Comparison of ENCODE assay signal across 9 mouse cellular contexts in the genomic region with DNA sequence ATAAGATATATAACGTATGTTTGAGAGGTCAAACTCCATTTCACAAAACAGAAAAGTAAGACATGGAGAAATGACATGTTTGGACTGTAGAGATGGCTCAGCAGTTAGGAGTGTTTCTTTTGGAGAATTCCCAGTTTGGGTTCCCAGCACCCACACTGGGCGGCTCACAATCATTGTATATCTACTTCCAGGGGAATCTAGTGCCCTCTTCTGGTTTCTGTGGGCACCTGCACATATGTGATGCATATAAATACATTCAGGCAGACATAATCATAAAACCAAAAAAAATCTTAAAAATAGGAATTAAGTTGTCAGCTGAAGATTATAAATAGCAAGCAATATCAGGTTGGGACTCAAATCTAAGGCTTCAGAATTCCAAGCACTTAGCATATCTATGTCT.
DNase-seq lines count a peak whose midpoint lies in the region; ATAC-seq and TF ChIP-seq lines count a peak whose summit lies in the region.
"Had no signal": no experiment of that assay in that cellular context is flagged by ENCODE, and none has a peak within 500 bp of the region (broad histone marks: within the 10 kb centered on the region; RNA-seq: fewer than 3 reads in every experiment).

No protein-coding gene starts in this region.

- TF ChIP-seq EP300 in heart, postnatal 0 days (IDR thresholded peaks at IDR 0.05; ENCODE audit: low read depth): no peak

- no peaks in the 10 kb centered on the region for H3K27me3 ChIP-seq in heart, postnatal 0 days (ENCODE audit: control insufficient read depth, insufficient read depth, low read length)
- no peaks in the 10 kb centered on the region for H3K27me3 ChIP-seq in forebrain, embryonic 12.5 days
- no peaks in the 10 kb centered on the region for H3K27me3 ChIP-seq in midbrain, embryonic 13.5 days
- H3K27me3 ChIP-seq: limb, embryonic 13.5 days had no signal

- H3K27ac ChIP-seq in heart, postnatal 0 days (ENCODE audit: low read depth): peak overlapping the region; percentile 85; the same call in 1 of the 2 replicates
- H3K27ac ChIP-seq in forebrain, embryonic 12.5 days: peak overlapping the region; percentile 97; the same call in 1 of the 2 replicates
- H3K27ac ChIP-seq in midbrain, embryonic 13.5 days: peak overlapping the region; percentile 96

- 0 out of 2 replicates have a peak, but pooled peaks have one; percentile 2 for TF ChIP-seq CTCF in heart, postnatal 0 days (IDR thresholded peaks at IDR 0.05; ENCODE audit: low read depth)

- H3K36me3 ChIP-seq in heart, postnatal 0 days (replicated peaks; ENCODE audit: control insufficient read depth, insufficient read depth, low read length): no peaks in the 10 kb centered on the region
- no peaks in the 10 kb centered on the region for H3K36me3 ChIP-seq in forebrain, embryonic 12.5 days (replicated peaks)
- no peaks in the 10 kb centered on the region for H3K36me3 ChIP-seq in midbrain, embryonic 13.5 days
- H3K36me3 ChIP-seq: limb, embryonic 13.5 days had no signal

- H3K4me3 ChIP-seq in heart, postnatal 0 days (ENCODE audit: low read depth, low read length): no peak overlapping the region
- H3K4me3 ChIP-seq in forebrain, embryonic 12.5 days (replicated peaks): no peak overlapping the region
- no peak overlapping the region for H3K4me3 ChIP-seq in midbrain, embryonic 13.5 days (replicated peaks)

- H3K9me3 ChIP-seq in heart, postnatal 0 days (replicated peaks; ENCODE audit: control insufficient read depth, low read length): no peaks in the 10 kb centered on the region
- H3K9me3 ChIP-seq in forebrain, embryonic 12.5 days: no peaks in the 10 kb centered on the region
- no peaks in the 10 kb centered on the region for H3K9me3 ChIP-seq in midbrain, embryonic 13.5 days
- H3K9me3 ChIP-seq: limb, embryonic 13.5 days had no signal

- no peak for DNase-seq in heart, postnatal 0 days (ENCODE audit: low spot score)
- DNase-seq in heart, postnatal 36 days: no peak
- peak; percentile 51 for DNase-seq in NIH3T3 (ENCODE audit: low read depth)
- no peak for DNase-seq in cerebellum, adult 18-20 months
- DNase-seq in cerebellum, postnatal 25 days: no peak
- DNase-seq in thymus, postnatal 10 days (ENCODE audit: low spot score in 2 of 2): no peak

- intact Hi-C loops in heart, postnatal 36 days (cut with DNase I): loop anchor here (5.0 kb wide), 2 partner anchors 86 to 314 kb away; no protein-coding TSS in a partner anchor

- no peak for ATAC-seq in heart, postnatal 0 days (ENCODE audit: insufficient read depth, low read depth)
- ATAC-seq in forebrain, embryonic 12.5 days (ENCODE audit: low FRiP score): no peak
- ATAC-seq in midbrain, embryonic 13.5 days: no peak

- H3K4me1 ChIP-seq in heart, postnatal 0 days (ENCODE audit: control insufficient read depth, insufficient read depth): peaks cover 12% of the 10 kb centered on the region
- H3K4me1 ChIP-seq in forebrain, embryonic 12.5 days: peaks cover 40% of the 10 kb centered on the region
- peaks cover 39% of the 10 kb centered on the region for H3K4me1 ChIP-seq in midbrain, embryonic 13.5 days (replicated peaks)

- no peak overlapping the region for H3K4me2 ChIP-seq in heart, postnatal 0 days (ENCODE audit: low read depth, low read length)
- no peak overlapping the region for H3K4me2 ChIP-seq in forebrain, embryonic 12.5 days
- no peak overlapping the region for H3K4me2 ChIP-seq in midbrain, embryonic 13.5 days (replicated peaks)

- WGBS in heart, postnatal 0 days: 96% methylated on average over 2 of the region's 2 CpGs
- 98% methylated on average over 2 of the region's 2 CpGs for WGBS in forebrain, embryonic 12.5 days
- WGBS in midbrain, embryonic 13.5 days: 99% methylated on average over 2 of the region's 2 CpGs

- no peak overlapping the region for H3K9ac ChIP-seq in heart, postnatal 0 days (replicated peaks; ENCODE audit: low read depth, low read length)
- H3K9ac ChIP-seq in forebrain, embryonic 12.5 days: no peak overlapping the region
- no peak overlapping the region for H3K9ac ChIP-seq in midbrain, embryonic 13.5 days (replicated peaks)
- H3K9ac ChIP-seq: limb, embryonic 13.5 days had no signal
